Mouse (Mus musculus) cerebellum, postnatal 14 days (tissue): Measurements from ENCODE around the gene Gm31371.
"Not testable (repeated sequence)": the region's sequence is repeated elsewhere in the genome, so short reads cannot be mapped to it uniquely, and the experiment has no call there.

Experiments used
- DNase-seq, 2 experiments: peaks; one replicate each; pipeline ENCODE4 v3.0.0; 2021; ENCODE audit warnings: mixed read lengths in 2 of 2

Gm31371 gene

DNA sequence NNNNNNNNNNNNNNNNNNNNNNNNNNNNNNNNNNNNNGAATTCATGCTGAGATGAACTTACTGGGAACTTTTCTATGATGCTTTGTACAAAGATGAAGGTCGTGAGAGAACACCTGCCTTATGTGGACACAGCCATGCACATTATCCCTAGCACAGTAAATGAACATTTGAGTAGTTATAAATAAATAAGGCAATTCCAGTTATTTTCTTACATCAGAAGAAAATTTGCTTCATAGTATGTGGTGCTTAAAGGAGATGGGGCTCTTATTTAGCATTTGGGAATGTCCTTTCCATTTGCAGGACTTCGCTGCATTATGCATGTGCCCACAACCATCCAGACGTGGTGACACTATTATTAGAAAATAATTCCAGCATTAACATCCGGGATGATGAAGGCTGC, at the start of gene Gm31371:
TSS of gene Gm31371 (plus strand) at position 301 of the 400 bp plus-strand sequence.
- DNase-seq, result not testable (repeated sequence)

DNA sequence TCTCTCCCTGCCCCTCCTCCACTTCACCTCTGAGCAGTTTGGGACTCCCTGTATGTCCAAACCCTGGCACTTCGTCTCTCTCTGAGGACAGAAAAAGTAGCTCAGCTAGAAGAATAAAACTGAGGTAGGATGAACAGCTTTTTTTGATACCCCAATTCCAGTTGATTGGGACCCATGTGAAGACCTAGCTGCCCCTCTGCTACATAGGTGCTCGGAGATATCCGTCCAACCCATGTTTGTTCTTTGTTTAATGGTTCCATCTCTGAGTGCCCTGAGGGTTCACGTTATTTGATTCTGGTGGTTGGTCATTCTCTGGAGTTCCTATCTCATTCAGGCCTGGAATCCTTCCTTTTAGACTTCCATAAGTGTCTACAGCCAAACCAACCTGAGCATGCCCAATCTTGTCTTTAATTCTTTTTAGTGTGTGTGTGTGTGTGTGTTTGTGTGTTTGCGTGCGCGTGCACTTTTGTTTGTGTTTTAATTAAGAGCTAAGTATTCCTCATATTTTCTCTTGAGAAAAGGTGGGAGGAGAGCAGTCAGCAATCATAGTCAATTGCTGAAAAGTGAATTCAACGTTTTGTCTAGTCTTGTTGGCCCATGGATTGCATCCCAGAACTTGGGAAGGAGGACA, 3.3 kb downstream of the Gm31371 start:
- DNase-seq, result not testable (repeated sequence)

DNA sequence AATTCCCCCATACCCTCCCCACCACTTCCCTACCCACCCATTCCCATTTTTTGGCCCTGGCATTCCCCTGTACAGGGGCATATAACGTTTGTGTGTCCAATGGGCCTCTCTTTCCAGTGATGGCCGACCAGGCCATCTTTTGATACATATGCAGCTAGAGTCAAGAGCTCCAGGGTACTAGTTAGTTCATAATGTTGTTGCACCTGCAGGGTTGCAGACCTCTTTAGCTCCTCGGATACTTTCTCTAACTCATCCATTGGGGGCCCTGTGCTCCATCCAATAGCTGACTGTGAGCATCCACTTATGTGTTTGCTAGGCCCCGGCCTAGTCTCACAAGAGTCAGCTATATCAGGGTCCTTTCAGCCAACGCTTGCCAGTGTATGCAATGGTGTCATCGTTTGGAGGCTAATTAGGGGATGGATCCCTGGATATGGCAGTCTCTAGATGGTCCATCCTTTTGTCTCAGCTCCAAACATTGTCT, 5.7 kb downstream of the Gm31371 start:
- not testable (repeated sequence) for DNase-seq

DNA sequence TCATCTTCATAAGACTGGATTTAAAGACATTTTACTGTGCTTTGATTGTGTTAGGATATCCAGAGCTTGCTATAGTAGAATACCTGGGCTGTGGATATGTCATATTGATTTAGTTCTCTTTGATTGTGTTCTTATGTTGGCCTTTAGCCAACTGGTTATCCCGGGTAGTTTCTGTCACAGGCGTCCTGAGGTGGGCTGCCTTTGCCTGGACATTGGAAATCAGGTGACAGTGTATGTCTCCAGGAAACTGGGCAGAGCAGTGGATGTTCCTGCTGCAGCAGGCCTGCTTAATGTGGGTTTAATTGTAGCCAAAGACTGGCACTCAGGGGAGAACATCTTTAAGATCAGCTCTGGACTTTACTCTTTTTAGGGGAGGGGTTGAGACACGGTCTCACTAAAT, 15.9 kb downstream of the Gm31371 start:
- not testable (repeated sequence) for DNase-seq

DNA sequence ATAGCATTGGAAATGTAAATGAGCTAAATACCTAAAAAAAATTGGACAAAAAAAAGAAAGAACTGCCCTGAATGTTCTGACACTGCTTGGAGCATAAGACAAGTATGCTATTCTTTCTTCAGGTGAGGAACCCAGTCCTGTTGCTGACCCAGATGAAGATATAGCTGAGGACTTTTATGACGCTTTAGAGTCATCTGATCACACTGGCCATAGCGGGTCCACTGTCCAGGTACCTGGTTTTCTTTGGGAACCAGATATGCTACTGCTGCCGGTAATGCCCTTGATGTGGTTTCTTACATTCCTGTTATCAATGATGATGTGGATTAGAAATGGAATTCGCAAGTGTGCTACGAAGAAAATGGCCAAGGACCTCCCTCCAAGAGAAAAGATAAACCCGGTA, 31.1 kb downstream of the Gm31371 start:
- not testable (repeated sequence) for DNase-seq

DNA sequence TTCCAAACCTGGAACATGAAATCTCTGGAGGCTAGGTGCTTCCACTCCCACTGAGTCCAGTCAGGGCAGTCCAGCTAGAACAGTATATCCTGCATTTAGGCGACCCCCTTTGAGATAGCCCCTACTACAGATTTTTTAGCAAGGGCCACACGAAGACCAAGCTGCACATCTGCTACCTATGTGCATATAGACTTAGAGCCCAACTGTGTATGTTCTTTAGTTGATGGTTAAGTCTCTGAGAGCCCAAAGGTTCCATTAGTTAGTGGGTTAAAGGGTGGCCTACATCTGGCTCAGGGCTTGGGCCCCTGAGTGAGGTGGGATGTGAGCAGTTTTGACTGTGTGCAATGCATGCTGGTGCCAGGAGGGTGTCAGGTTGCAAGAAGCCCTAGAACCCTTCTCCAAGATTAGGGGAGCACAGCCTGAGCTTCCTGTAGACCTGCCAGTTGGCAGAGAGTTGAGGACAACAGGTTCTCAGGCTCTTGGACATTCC, 32.4 kb downstream of the Gm31371 start:
- DNase-seq, result not testable (repeated sequence)

DNA sequence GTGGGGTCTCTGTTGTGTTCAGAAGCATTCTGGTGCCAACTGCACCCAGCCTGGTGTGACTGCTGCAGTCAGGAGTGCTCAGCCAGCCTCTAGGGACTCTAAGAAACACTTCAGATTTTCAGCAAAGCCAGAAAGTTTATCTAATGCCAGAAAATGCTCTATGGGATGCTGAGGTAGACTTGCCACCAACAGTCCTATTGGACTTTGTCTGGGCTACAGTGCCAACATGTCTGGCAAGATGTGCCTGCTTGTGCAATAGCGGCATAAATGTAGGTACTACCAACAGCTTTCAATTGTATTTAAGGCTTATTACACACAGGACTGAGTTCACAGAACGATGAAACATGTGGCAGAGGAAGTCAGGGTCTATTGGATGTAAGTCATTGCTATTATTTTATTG, 57.7 kb downstream of the Gm31371 start:
- no peak for DNase-seq

DNA sequence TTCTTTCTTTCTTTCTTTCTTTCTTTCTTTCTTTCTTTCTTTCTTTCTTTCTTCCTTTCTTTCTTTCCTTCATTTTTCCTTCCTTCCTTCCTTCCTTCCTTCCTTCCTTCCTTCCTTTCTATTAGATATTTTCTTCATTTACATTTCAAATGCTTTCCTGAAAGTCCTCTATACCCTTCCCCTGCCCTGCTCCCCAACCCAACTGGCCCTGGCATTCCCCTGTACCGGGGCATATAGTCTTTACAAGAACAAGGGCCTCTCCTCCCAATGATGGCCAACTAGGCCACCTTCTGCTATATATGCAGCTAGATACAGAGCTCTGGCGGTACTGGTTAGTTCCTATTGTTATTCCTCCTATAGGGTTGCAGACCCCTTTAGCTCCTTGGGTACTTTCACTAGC, 60.6 kb downstream of the Gm31371 start:
- not testable (repeated sequence) for DNase-seq

DNA sequence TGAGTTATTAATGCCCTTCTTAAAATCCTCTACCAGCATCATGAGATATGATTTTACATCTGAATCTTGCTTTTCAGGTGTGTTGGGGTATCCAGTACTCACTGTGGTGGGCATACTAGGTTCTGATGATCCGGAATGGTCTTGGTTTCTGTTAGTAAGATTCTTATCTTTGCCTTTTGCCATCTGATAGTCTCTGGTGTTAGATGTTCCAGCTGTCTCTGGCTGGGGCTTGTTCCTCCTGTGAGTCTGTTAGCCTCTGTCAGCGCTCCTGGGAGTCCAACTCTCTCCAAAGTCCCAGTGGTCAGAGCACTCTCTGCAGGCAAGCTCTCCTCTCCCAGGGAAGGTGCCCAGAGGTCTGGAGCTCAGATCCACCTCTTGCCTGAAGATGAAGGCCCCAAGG, 65.0 kb downstream of the Gm31371 start:
- peak in 1 of 2 experiments; percentile 3 for DNase-seq

DNA sequence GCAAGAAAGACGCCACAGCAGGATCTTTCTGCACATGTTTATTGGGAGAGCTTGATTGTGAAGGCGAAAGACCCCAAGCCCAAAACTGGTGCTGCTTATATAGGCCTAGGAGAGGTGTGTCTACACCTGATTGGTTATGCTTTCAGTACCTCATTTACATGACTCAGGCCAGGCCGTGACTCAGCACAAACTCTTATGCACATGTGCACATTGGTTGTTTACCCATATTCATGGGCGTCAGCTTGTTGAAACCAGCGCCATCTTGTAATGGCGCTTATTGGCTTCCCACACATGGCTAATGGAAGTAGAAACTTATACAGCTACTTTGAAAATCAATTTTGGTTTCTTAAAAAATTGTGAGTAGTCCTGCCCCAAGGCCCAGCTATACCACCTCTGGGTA, 72.0 kb downstream of the Gm31371 start:
- not testable (repeated sequence) for DNase-seq
